In genomic region chr16:58512181-58512761, GRCm38 (mm10) we compare ENCODE assay signal across 8 mouse cellular contexts. TPM values are rescaled to one million over a fixed set of nuclear protein-coding genes. Genes with fewer than 3 reads are reported as not detected.
DNase-seq lines count a peak whose midpoint lies in the region; ATAC-seq lines count a peak whose summit lies in the region.

No protein-coding gene starts in this region.

- peak; percentile 54 for DNase-seq in adrenal gland, postnatal 14 days
- DNase-seq in adrenal gland, adult 18-20 months (ENCODE audit: low spot score in 2 of 2): no peak
- peak; percentile 66 for DNase-seq in embryo, embryonic 11 days
- peak; percentile 6 for DNase-seq in heart, postnatal 25 days (ENCODE audit: low spot score)
- peak; percentile 66 for DNase-seq in limb, embryonic 11.5 days (ENCODE audit: low spot score)
- DNase-seq in thymus, postnatal 10 days (ENCODE audit: low spot score in 2 of 2): no peak
- DNase-seq in layer of hippocampus, postnatal 14 days (ENCODE audit: low spot score in 2 of 2): no peak

- ATAC-seq in limb, embryonic 11.5 days (ENCODE audit: insufficient number of reproducible peaks, low FRiP score, low TSS enrichment, low read depth): peak; percentile 85
- peak; percentile 61 for ATAC-seq in neural tube, embryonic 14.5 days (ENCODE audit: low read depth)

- no peaks in the 10 kb centered on the region for H3K9me3 ChIP-seq in limb, embryonic 11.5 days (ENCODE audit: control insufficient read depth, low read length)
- H3K9me3 ChIP-seq in neural tube, embryonic 14.5 days (ENCODE audit: control insufficient read depth, low read length): no peaks in the 10 kb centered on the region

- 27% methylated on average over 9 of the region's 9 CpGs for WGBS in limb, embryonic 11.5 days
- 36% methylated on average over 9 of the region's 9 CpGs for WGBS in neural tube, embryonic 14.5 days

- no peaks in the 10 kb centered on the region for H3K36me3 ChIP-seq in limb, embryonic 11.5 days (ENCODE audit: control insufficient read depth, insufficient read depth, low read length)
- H3K36me3 ChIP-seq in neural tube, embryonic 14.5 days (ENCODE audit: control insufficient read depth, insufficient read depth, low read length): no peaks in the 10 kb centered on the region

- H3K4me1 ChIP-seq in limb, embryonic 11.5 days (ENCODE audit: control insufficient read depth, insufficient read depth, low read length): peaks cover 9% of the 10 kb centered on the region
- peaks cover 3% of the 10 kb centered on the region; the same call in 1 of the 2 replicates for H3K4me1 ChIP-seq in neural tube, embryonic 14.5 days (ENCODE audit: control insufficient read depth, insufficient read depth, low read length)

- H3K9ac ChIP-seq in limb, embryonic 11.5 days (ENCODE audit: low read length): no peak overlapping the region
- no peak overlapping the region for H3K9ac ChIP-seq in neural tube, embryonic 14.5 days (replicated peaks; ENCODE audit: low read depth, low read length)

- no peak overlapping the region for H3K4me3 ChIP-seq in limb, embryonic 11.5 days (ENCODE audit: low read depth, low read length)
- no peak overlapping the region for H3K4me3 ChIP-seq in neural tube, embryonic 14.5 days (ENCODE audit: low read depth, low read length)

- H3K4me2 ChIP-seq in limb, embryonic 11.5 days (ENCODE audit: low read depth, severe bottlenecking): no peak overlapping the region; the same call in 1 of the 2 replicates
- H3K4me2 ChIP-seq in neural tube, embryonic 14.5 days (ENCODE audit: low read depth, low read length): peak overlapping the region; percentile 7; the same call in 1 of the 2 replicates

- peak overlapping the region; percentile 65; the same call in 1 of the 2 replicates for H3K27ac ChIP-seq in limb, embryonic 11.5 days (replicated peaks; ENCODE audit: low read depth, low read length)
- no peak overlapping the region for H3K27ac ChIP-seq in neural tube, embryonic 14.5 days (ENCODE audit: low read depth, low read length)

- no peaks in the 10 kb centered on the region for H3K27me3 ChIP-seq in limb, embryonic 11.5 days (ENCODE audit: control insufficient read depth, insufficient read depth, low read length)
- H3K27me3 ChIP-seq in neural tube, embryonic 14.5 days (ENCODE audit: control insufficient read depth, insufficient read depth, low read length): no peaks in the 10 kb centered on the region

- intact Hi-C loops in heart, postnatal 25 days (cut with DNase I): no loop called here

RNA-seq across cellular contexts. Expression of gene St3gal6, which starts 11.8 kb away (rescaled TPM):
- 21.9 and 35.0 TPM in 2 replicates for total RNA-seq in adrenal gland, postnatal 14 days (2021)
- total RNA-seq in adrenal gland, adult 18-20 months (2021): 10 to 100 TPM; 23.1 to 29.1 TPM
- total RNA-seq in heart, postnatal 25 days (2021): 10 to 100 TPM; 40.6 to 44.7 TPM
- 9.7 and 14.0 TPM in 2 replicates for polyA plus RNA-seq in limb, embryonic 11.5 days (2014; fragmentation: Nextera tagmentation; extraction: Ambion mirVana)
- polyA plus RNA-seq in neural tube, embryonic 14.5 days (2014; fragmentation: Nextera tagmentation; extraction: Ambion mirVana): 6.3 and 8.3 TPM in 2 replicates
- total RNA-seq in layer of hippocampus, postnatal 14 days (2021): 10 to 100 TPM; 16.1 to 20.4 TPM

Comparison
In these comparisons a context has a peak if more than half of its experiments do, and no peak if none do; other contexts are left out.
1. DNase-seq: peak in adrenal gland, postnatal 14 days (single experiment), embryo, embryonic 11 days (single experiment), heart, postnatal 25 days (single experiment) and limb, embryonic 11.5 days (single experiment); none in adrenal gland, adult 18-20 months (0 of 2), thymus, postnatal 10 days (0 of 2) and layer of hippocampus, postnatal 14 days (0 of 2).